Mouse (Mus musculus) embryonic facial prominence, embryonic 11.5 days (tissue): ENCODE results near the gene Cant1. TPM values are rescaled to one million over a fixed set of nuclear protein-coding genes. Genes with fewer than 3 reads are reported as not detected.
A peak's percentile ranks its signal among the peaks of the same experiment; 100 is the strongest.

ENCODE experiments used
- ATAC-seq: fragments of 200-750 bp; cut with Nextera tagmentation; replicated peaks from 2 replicates; pipeline ENCODE4 v1.8.0; 2017; ENCODE audit warnings: low read depth; ENCODE audit not compliant: insufficient number of reproducible peaks, low FRiP score, low TSS enrichment
- DNase-seq: peaks from one replicate; pipeline ENCODE4 v3.0.0-alpha.2; 2015; ENCODE audit warnings: low spot score
- H3K27ac ChIP-seq: fragments of 300-500 bp; sonication (generic); replicated peaks from 2 replicates; pipeline ENCODE4 v1.5.1; 2014; ENCODE audit warnings: mild to moderate bottlenecking, low read depth, low read length, control low read depth
- H3K27me3 ChIP-seq: fragments of 300-500 bp; sonication (generic); 2 replicates; pipeline ENCODE4 v1.6.1; 2014; ENCODE audit warnings: mild to moderate bottlenecking, low read length, moderate library complexity, mixed read lengths; ENCODE audit not compliant: control insufficient read depth, insufficient read depth
- H3K36me3 ChIP-seq: fragments of 300-500 bp; sonication (generic); replicated peaks from 2 replicates; pipeline ENCODE4 v1.6.1; 2014; ENCODE audit warnings: low read depth, mild to moderate bottlenecking, low read length, moderate library complexity, mixed read lengths; ENCODE audit not compliant: control insufficient read depth, insufficient read depth
- H3K4me1 ChIP-seq: fragments of 300-500 bp; sonication (generic); 2 replicates; pipeline ENCODE4 v1.6.1; 2014; ENCODE audit warnings: low read length, mixed read lengths; ENCODE audit not compliant: control insufficient read depth, insufficient read depth
- H3K4me2 ChIP-seq: fragments of 300-500 bp; sonication (generic); 2 replicates; pipeline ENCODE4 v1.6.1; 2014; ENCODE audit warnings: low read depth, mild to moderate bottlenecking, control low read depth, low read length, moderate library complexity
- H3K4me3 ChIP-seq: fragments of 300-500 bp; sonication (generic); 2 replicates; pipeline ENCODE4 v1.5.1; 2014; ENCODE audit warnings: low read depth, low read length, control low read depth
- H3K9ac ChIP-seq: fragments of 300-500 bp; sonication (generic); replicated peaks from 2 replicates; pipeline ENCODE4 v1.6.1; 2014; ENCODE audit warnings: mild to moderate bottlenecking, control low read depth, low read length
- H3K9me3 ChIP-seq: fragments of 300-500 bp; sonication (generic); replicated peaks from 2 replicates; pipeline ENCODE4 v1.6.1; 2016; ENCODE audit warnings: mild to moderate bottlenecking, low read length, inconsistent platforms, mixed read lengths; ENCODE audit not compliant: control insufficient read depth
- WGBS: fragments of 180-500 bp; shearing (Covaris S2); extraction: QIAGEN DNeasy Blood & Tissue Kit; methylation state at CpG from one replicate; pipeline ENCODE4 v1.1.7; 2014; 5-methylcytosine and 5-hydroxymethylcytosine counted together
- polyA plus RNA-seq: library from polyadenylated mRNA; unstranded; fragments of >200 nt; fragmentation: Nextera tagmentation; extraction: Ambion mirVana; gene quantifications from 2 replicates; pipeline ENCODE4 v1.2.1, GENCODE M21; 2014

Cant1 gene
- polyA plus RNA-seq, 1 experiment from 2014 or later, result 19.5 TPM

GRCm38 (mm10) chr11:118372641-118373040 is 46.2 kb downstream of the Cant1 start:
- no peak overlapping the region for H3K4me3 ChIP-seq
- H3K36me3 ChIP-seq, result no peaks in the 10 kb centered on the region
- H3K27me3 ChIP-seq, result no peaks in the 10 kb centered on the region
- no peaks in the 10 kb centered on the region for H3K9me3 ChIP-seq
- H3K9ac ChIP-seq, result peak overlapping the region; percentile 5; the same call in 1 of the 2 replicates
- no peak overlapping the region for H3K4me2 ChIP-seq
- ATAC-seq (no peak), DNase-seq (no peak)
- H3K27ac ChIP-seq, result no peak overlapping the region
- H3K4me1 ChIP-seq, result no peaks in the 10 kb centered on the region; the same call in 1 of the 2 replicates
- 44% methylated on average over 7 of the region's 7 CpGs for WGBS

DNA sequence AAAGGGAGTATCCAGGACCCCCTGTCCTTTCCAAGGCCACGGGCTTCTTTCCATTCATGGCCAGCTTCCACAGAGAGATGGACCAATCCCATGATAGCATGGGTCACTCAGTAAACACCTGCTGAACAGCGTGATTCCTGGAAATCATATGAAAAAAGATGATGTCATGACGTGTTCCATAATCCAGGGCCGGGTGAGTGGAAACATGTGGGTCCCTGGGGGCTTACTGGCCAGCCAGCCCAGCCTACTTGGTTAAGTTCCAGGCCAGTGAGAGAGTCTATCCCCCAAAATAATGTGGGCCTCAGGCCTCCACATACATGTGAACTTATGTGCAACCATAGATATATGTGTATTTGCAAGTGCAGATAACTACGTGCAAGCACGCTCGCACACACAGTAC is 47.0 kb downstream of the Cant1 start:
- no peak overlapping the region for H3K4me2 ChIP-seq
- no peak for ATAC-seq
- no peaks in the 10 kb centered on the region; the same call in 1 of the 2 replicates for H3K4me1 ChIP-seq
- H3K9ac ChIP-seq, result no peak overlapping the region
- 74% methylated on average over 7 of the region's 7 CpGs for WGBS
- no peaks in the 10 kb centered on the region for H3K9me3 ChIP-seq
- H3K36me3 ChIP-seq, result no peaks in the 10 kb centered on the region
- H3K27ac ChIP-seq, result no peak overlapping the region
- no peaks in the 10 kb centered on the region for H3K27me3 ChIP-seq
- H3K4me3 ChIP-seq, result no peak overlapping the region
- no peak for DNase-seq

DNA sequence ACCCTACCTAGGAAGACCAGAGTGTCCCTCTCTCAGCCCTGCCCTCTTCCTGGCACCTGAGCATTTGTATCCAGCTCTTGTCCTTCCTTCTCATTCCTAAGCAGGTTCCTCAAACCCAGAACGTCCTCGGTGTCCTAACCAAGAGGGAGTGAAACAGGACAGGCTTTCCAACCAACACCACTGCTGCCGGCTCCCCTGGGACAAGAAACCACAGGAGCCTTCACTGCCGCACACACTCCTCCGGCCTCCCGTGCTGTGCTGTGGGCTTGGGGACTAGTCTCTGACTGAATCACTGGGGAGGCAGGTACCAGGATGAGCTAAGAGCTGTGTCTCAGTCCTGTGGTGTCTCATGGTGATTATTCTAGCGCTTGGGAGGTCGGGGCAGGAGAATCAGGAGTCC is 49.2 kb downstream of the Cant1 start:
- ATAC-seq (no peak), DNase-seq (no peak)
- H3K27me3 ChIP-seq, result no peaks in the 10 kb centered on the region
- no peaks in the 10 kb centered on the region for H3K36me3 ChIP-seq
- WGBS, result 72% methylated on average over 8 of the region's 8 CpGs
- no peak overlapping the region for H3K27ac ChIP-seq
- no peak overlapping the region for H3K9ac ChIP-seq
- H3K4me1 ChIP-seq, result peaks cover 4% of the 10 kb centered on the region
- no peak overlapping the region for H3K4me2 ChIP-seq
- H3K4me3 ChIP-seq, result no peak overlapping the region
- H3K9me3 ChIP-seq, result no peaks in the 10 kb centered on the region

DNA sequence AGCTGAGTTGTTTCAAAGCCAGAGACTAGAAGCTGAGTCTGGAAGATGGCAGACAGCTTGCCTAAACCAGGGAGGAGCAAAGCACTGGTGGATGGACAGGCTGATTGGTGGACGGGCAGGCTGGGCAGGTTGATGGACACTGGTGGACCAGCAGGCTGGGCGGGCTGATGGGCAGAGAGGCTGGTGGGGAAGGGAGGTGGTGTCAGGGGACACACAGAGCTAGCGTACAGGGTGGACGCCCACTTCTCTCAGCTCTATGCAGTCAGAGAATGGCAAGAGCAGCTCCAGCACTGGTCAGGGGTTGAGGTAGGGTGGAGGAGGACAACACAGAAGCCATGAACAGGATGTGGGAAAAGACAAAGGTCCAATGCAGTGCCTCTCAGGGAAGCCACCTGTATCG is 49.6 kb downstream of the Cant1 start:
- WGBS, result 80% methylated on average over 5 of the region's 5 CpGs
- H3K9me3 ChIP-seq, result no peaks in the 10 kb centered on the region
- peaks cover 7% of the 10 kb centered on the region for H3K4me1 ChIP-seq
- no peak overlapping the region for H3K4me3 ChIP-seq
- no peak overlapping the region for H3K27ac ChIP-seq
- no peak overlapping the region for H3K9ac ChIP-seq
- H3K27me3 ChIP-seq, result no peaks in the 10 kb centered on the region
- ATAC-seq (no peak), DNase-seq (no peak)
- H3K36me3 ChIP-seq, result no peaks in the 10 kb centered on the region
- H3K4me2 ChIP-seq, result no peak overlapping the region

GRCm38 (mm10) chr11:118368330-118368729 is 50.6 kb downstream of the Cant1 start:
- Histone ChIP-seq H3K36me3 (no peaks in the 10 kb centered on the region), H3K9me3 (no peaks in the 10 kb centered on the region), H3K4me1 (peaks cover 14% of the 10 kb centered on the region), H3K27ac (no peak overlapping the region), H3K9ac (no peak overlapping the region), H3K27me3 (no peaks in the 10 kb centered on the region), H3K4me3 (no peak overlapping the region), H3K4me2 (no peak overlapping the region)
- 52% methylated on average over 3 of the region's 3 CpGs for WGBS
- peak; percentile 52 for DNase-seq
- ATAC-seq, result no peak

DNA sequence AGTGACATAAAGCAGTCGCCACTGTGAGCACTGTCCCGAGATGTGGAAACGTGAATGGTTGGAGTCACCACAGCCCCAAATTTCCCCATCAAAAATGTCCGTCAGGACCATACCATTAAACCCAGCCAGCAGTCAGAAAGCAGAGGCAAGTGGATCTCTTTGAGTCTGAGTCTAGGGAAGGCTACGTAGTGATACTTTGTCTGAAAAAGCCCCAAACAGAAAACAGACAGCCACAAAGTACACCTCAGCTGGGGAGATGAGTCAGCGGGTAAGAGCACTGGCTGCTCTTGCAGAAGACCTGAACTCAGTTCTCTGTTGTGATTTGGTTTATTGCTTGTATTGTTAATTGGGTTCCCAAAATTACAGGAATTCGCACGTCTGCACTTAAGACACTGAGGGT is 52.3 kb downstream of the Cant1 start:
- Histone ChIP-seq H3K9ac (no peak overlapping the region), H3K4me2 (no peak overlapping the region), H3K4me3 (no peak overlapping the region), H3K27me3 (no peaks in the 10 kb centered on the region), H3K36me3 (no peaks in the 10 kb centered on the region), H3K4me1 (peaks cover 24% of the 10 kb centered on the region), H3K27ac (peak overlapping the region; percentile 90; the same call in 1 of the 2 replicates), H3K9me3 (no peaks in the 10 kb centered on the region)
- no peak for DNase-seq
- WGBS, result 66% methylated on average over 8 of the region's 8 CpGs
- ATAC-seq, result no peak

DNA sequence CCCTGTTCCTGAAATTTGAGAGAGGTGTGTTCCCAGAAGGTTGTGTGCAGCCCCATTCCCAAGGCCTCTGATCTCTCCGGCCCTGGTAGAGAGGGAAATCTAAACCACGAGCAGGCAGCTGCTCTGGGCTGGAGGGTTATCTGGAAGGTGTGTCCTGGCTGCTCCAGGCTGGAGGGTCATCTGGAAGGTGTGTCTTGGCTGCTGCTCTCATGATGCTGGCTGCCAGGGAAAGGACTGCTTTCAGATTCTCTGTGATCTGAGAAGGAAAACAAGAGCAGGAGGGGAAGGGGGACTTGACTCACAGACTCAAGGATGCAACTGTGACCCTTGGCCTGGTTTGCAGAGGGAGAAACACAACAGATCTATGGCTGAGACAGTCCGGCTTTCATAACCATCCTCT is 52.8 kb downstream of the Cant1 start:
- WGBS, result 32% methylated on average over 3 of the region's 3 CpGs
- peak overlapping the region; percentile 90 for H3K27ac ChIP-seq

GRCm38 (mm10) chr11:118365171-118365570 is 53.7 kb downstream of the Cant1 start:
- Histone ChIP-seq H3K4me1 (peaks cover 24% of the 10 kb centered on the region), H3K27ac (peak overlapping the region; percentile 90)

More for the DNA sequence above, 52.8 kb downstream of the Cant1 start:
- no peaks in the 10 kb centered on the region for H3K27me3 ChIP-seq
- no peak overlapping the region for H3K4me2 ChIP-seq
- H3K9me3 ChIP-seq, result no peaks in the 10 kb centered on the region
- no peak overlapping the region for H3K4me3 ChIP-seq
- DNase-seq (no peak), ATAC-seq (no peak)
- no peaks in the 10 kb centered on the region for H3K36me3 ChIP-seq
- peaks cover 24% of the 10 kb centered on the region for H3K4me1 ChIP-seq
- no peak overlapping the region for H3K9ac ChIP-seq

More at GRCm38 (mm10) chr11:118365171-118365570, 53.7 kb downstream of the Cant1 start:
- Histone ChIP-seq H3K9me3 (no peaks in the 10 kb centered on the region), H3K36me3 (no peaks in the 10 kb centered on the region), H3K4me3 (no peak overlapping the region), H3K27me3 (no peaks in the 10 kb centered on the region), H3K4me2 (no peak overlapping the region), H3K9ac (no peak overlapping the region)
- 0 out of 2 replicates have a peak, but pooled peaks have one; percentile 27 for ATAC-seq
- 19% methylated on average over 7 of the region's 7 CpGs for WGBS
- peak; percentile 90 for DNase-seq
